Comparison of ENCODE assay signal across 10 mouse cellular contexts in the genomic region with DNA sequence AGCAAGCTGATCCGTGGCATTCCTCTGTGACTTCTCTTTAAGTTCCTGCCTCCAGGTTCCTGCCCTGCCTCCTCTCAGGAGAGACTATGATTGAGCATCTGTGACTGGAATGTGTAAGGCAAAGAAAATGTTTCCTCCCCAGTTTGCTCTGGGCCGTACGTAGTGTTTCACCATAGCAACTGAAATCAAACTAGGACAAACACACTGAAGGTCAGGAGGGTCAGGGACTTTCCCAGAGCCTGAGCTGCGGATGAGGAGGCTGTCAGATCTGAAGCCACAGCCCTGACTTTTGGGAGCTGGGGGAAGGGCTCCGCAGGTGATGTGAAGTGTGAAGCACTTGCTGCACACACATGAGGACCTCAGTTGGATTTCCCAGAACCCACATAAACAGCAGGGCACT. TPM values are rescaled to one million over a fixed set of nuclear protein-coding genes. Genes with fewer than 3 reads are reported as not detected.
DNase-seq lines count a peak whose midpoint lies in the region; ATAC-seq and TF ChIP-seq lines count a peak whose summit lies in the region.
"Had no signal": no experiment of that assay in that cellular context is flagged by ENCODE, and none has a peak within 500 bp of the region (broad histone marks: within the 10 kb centered on the region; RNA-seq: fewer than 3 reads in every experiment).

No protein-coding gene starts in this region.

- no peak for TF ChIP-seq POLR2A in CH12.LX (IDR thresholded peaks at IDR 0.05; ENCODE audit: low read depth, low read length)

- no peaks in the 10 kb centered on the region for H3K79me2 ChIP-seq in CH12.LX (replicated peaks; ENCODE audit: control insufficient read depth, extremely low read depth, insufficient read depth, poor library complexity, severe bottlenecking)

- H3K9ac ChIP-seq in heart, embryonic 12.5 days = no peak overlapping the region
- no peak overlapping the region for H3K9ac ChIP-seq in CH12.LX (ENCODE audit: insufficient read depth, low read depth)
- no peak overlapping the region for H3K9ac ChIP-seq in lung, postnatal 0 days (replicated peaks; ENCODE audit: low read depth)

- WGBS in heart, embryonic 12.5 days = 18% methylated on average over 5 of the region's 5 CpGs
- WGBS in lung, postnatal 0 days = 19% methylated on average over 5 of the region's 5 CpGs
- 43% methylated on average over 5 of the region's 5 CpGs for WGBS in forebrain, embryonic 10.5 days

- H3K9me3 ChIP-seq in heart, embryonic 12.5 days (replicated peaks) = no peaks in the 10 kb centered on the region
- H3K9me3 ChIP-seq in CH12.LX (replicated peaks; ENCODE audit: low read length) = no peaks in the 10 kb centered on the region
- no peaks in the 10 kb centered on the region for H3K9me3 ChIP-seq in lung, postnatal 0 days (ENCODE audit: low read length)
- no peaks in the 10 kb centered on the region for H3K9me3 ChIP-seq in forebrain, embryonic 10.5 days
- H3K9me3 ChIP-seq: megakaryocyte, embryonic 14.5 days had no signal

- TF ChIP-seq CTCF in CH12.LX (conservative IDR thresholded peaks at IDR 0.05 in 1 of 2, IDR thresholded peaks at IDR 0.05 in 1 of 2; ENCODE audit: low read depth in 2 of 2, low read length in 2 of 2) = no peak
- TF ChIP-seq CTCF in lung, postnatal 0 days (IDR thresholded peaks at IDR 0.05) = no peak

- peak; percentile 49 to 78 for DNase-seq in heart, adult 18-20 months
- DNase-seq in CH12.LX (ENCODE audit: extremely low read depth) = peak; percentile 92
- peak; percentile 64 for DNase-seq in embryo, embryonic 9.5 days (ENCODE audit: extremely low spot score)
- DNase-seq in lung, postnatal 0 days (ENCODE audit: low spot score) = peak; percentile 88
- DNase-seq in forebrain, embryonic 10.5 days (ENCODE audit: extremely low spot score, low spot score) = no peak
- DNase-seq in frontal cortex, postnatal 25 days (ENCODE audit: low spot score in 2 of 2) = no peak
- DNase-seq in gastrocnemius, postnatal 36 days = no peak

- dilution Hi-C loops in CH12.LX (cut with MboI; ENCODE audit: extremely low pct_ligation_motif_present, extremely low pct_unique_long_range_greater_than_20kb, low sequenced_read_pairs) = no loop called here

- no peaks in the 10 kb centered on the region for H3K36me3 ChIP-seq in heart, embryonic 12.5 days
- H3K36me3 ChIP-seq in CH12.LX (replicated peaks in 1 of 2; ENCODE audit: control insufficient read depth in 1 of 2, insufficient read depth in 1 of 2, low read length in 1 of 2) = peaks cover 0 to 1% of the 10 kb centered on the region in 2 experiments
- 0 out of 2 replicates have a peak, but pooled peaks cover under 1% of the 10 kb centered on the region for H3K36me3 ChIP-seq in lung, postnatal 0 days (ENCODE audit: insufficient read depth, low read length)
- H3K36me3 ChIP-seq in forebrain, embryonic 10.5 days (replicated peaks) = no peaks in the 10 kb centered on the region

- intact Hi-C loops in gastrocnemius, postnatal 36 days (cut with DNase I) = loop anchor here (10.0 kb wide), 1 partner anchor 1486 kb away; no protein-coding TSS in a partner anchor

- TF ChIP-seq RAD21 in CH12.LX (IDR thresholded peaks at IDR 0.05; ENCODE audit: low read depth, low read length) = no peak; the same call in 1 of the 2 replicates

- H3K4me3 ChIP-seq in heart, embryonic 12.5 days = no peak overlapping the region
- H3K4me3 ChIP-seq in CH12.LX (replicated peaks in 1 of 3; ENCODE audit: low read depth in 2 of 3, low read length in 2 of 3, poor library complexity in 1 of 3) = no peak overlapping the region
- no peak overlapping the region for H3K4me3 ChIP-seq in lung, postnatal 0 days (ENCODE audit: low read depth, low read length)
- H3K4me3 ChIP-seq in forebrain, embryonic 10.5 days = no peak overlapping the region
- H3K4me3 ChIP-seq: layer of hippocampus, adult 2 months; megakaryocyte, embryonic 14.5 days had no signal

- in situ Hi-C loops in CH12.LX (cut with MboI; ENCODE audit: low pct_ligation_motif_present, low pct_unique_long_range_greater_than_20kb, low sequenced_read_pairs) = no loop called here

- TF ChIP-seq EP300 in CH12.LX (IDR thresholded peaks at IDR 0.05; ENCODE audit: low read length) = peak; percentile 88
- peak; percentile 84 for TF ChIP-seq EP300 in lung, postnatal 0 days (IDR thresholded peaks at IDR 0.05)

- no peak overlapping the region for H3K27ac ChIP-seq in heart, embryonic 12.5 days (ENCODE audit: poor library complexity, severe bottlenecking)
- peak overlapping the region; percentile 41 for H3K27ac ChIP-seq in CH12.LX (ENCODE audit: insufficient read depth, low read depth)
- H3K27ac ChIP-seq in lung, postnatal 0 days (ENCODE audit: low read length) = no peak overlapping the region
- H3K27ac ChIP-seq in forebrain, embryonic 10.5 days = no peak overlapping the region
- H3K27ac ChIP-seq: layer of hippocampus, adult 2 months had no signal

- ATAC-seq in heart, embryonic 12.5 days (ENCODE audit: insufficient number of reproducible peaks, low FRiP score) = no peak
- peak; percentile 71 for ATAC-seq in lung, postnatal 0 days

- H3K4me2 ChIP-seq in heart, embryonic 12.5 days = no peak overlapping the region
- peak overlapping the region; percentile 49; the same call in 1 of the 2 replicates for H3K4me2 ChIP-seq in CH12.LX (ENCODE audit: insufficient read depth, low read depth, poor library complexity, severe bottlenecking)
- H3K4me2 ChIP-seq in lung, postnatal 0 days (replicated peaks; ENCODE audit: low read depth, low read length) = no peak overlapping the region

- H3K27me3 ChIP-seq in heart, embryonic 12.5 days (replicated peaks) = no peaks in the 10 kb centered on the region
- peaks cover 1% of the 10 kb centered on the region for H3K27me3 ChIP-seq in CH12.LX (replicated peaks)
- no peaks in the 10 kb centered on the region for H3K27me3 ChIP-seq in lung, postnatal 0 days (replicated peaks; ENCODE audit: insufficient read depth, low read length)
- peaks cover 16% of the 10 kb centered on the region for H3K27me3 ChIP-seq in forebrain, embryonic 10.5 days (ENCODE audit: poor library complexity, severe bottlenecking)

- peaks cover 48% of the 10 kb centered on the region for H3K4me1 ChIP-seq in heart, embryonic 12.5 days (replicated peaks)
- H3K4me1 ChIP-seq in CH12.LX (ENCODE audit: control insufficient read depth in 1 of 2, insufficient read depth in 2 of 2) = peaks cover 25 to 55% of the 10 kb centered on the region in 2 experiments
- peaks cover 3% of the 10 kb centered on the region; the same call in 1 of the 2 replicates for H3K4me1 ChIP-seq in lung, postnatal 0 days (ENCODE audit: insufficient read depth, low read depth, low read length)
- peaks cover 54% of the 10 kb centered on the region for H3K4me1 ChIP-seq in forebrain, embryonic 10.5 days

TF ChIP-seq in CH12.LX, 34 proteins besides CTCF, POLR2A, EP300 and RAD21 (continues in another document):
- TF ChIP-seq PAX5 (IDR thresholded peaks at IDR 0.05; ENCODE audit: low read length) (no peak), ETS1 (conservative IDR thresholded peaks at IDR 0.05; ENCODE audit: low read depth, low read length) (peak; percentile 87), E2F4 (IDR thresholded peaks at IDR 0.05; ENCODE audit: insufficient replicate concordance, low read depth, low read length) (no peak), CHD2 (IDR thresholded peaks at IDR 0.05; ENCODE audit: low read length) (peak; percentile 83), ZKSCAN1 (IDR thresholded peaks at IDR 0.05; ENCODE audit: borderline replicate concordance, low read depth, low read length) (no peak), TCF12 (IDR thresholded peaks at IDR 0.05; ENCODE audit: low read depth, low read length) (peak; percentile 95), JUND (conservative IDR thresholded peaks at IDR 0.05; ENCODE audit: low read depth, low read length) (no peak), KAT2A (IDR thresholded peaks at IDR 0.05; ENCODE audit: insufficient replicate concordance, low read length) (no peak), MAZ (IDR thresholded peaks at IDR 0.05; ENCODE audit: low read depth, low read length) (no peak), UBTF (IDR thresholded peaks at IDR 0.05; ENCODE audit: low read depth, low read length) (no peak), BHLHE40 (IDR thresholded peaks at IDR 0.05; ENCODE audit: low read depth, low read length) (peak; percentile 98), TBP (conservative IDR thresholded peaks at IDR 0.05; ENCODE audit: low read depth, low read length) (no peak), RCOR1 (conservative IDR thresholded peaks at IDR 0.05; ENCODE audit: low read depth, low read length) (no peak), ZMIZ1 (IDR thresholded peaks at IDR 0.05; ENCODE audit: low read depth, low read length) (no peak), MYC (IDR thresholded peaks at IDR 0.05; ENCODE audit: low read depth, low read length) (no peak)

RNA-seq across cellular contexts. Expression of gene Fam110a, which starts 20.7 kb away (rescaled TPM):
- 1 to 10 TPM; 3.4 to 3.7 TPM for total RNA-seq in heart, adult 18-20 months (2021)
- 10.3 and 10.9 TPM in 2 replicates for polyA plus RNA-seq in heart, embryonic 12.5 days (2016; fragmentation: Nextera tagmentation; extraction: Ambion mirVana)
- total RNA-seq in CH12.LX (2012; rRNA removed) = 8.9 and 9.8 TPM in 2 replicates
- total RNA-seq in CH12.LX (2014; rRNA removed) = 3.0 and 3.7 TPM in 2 replicates
- 5.2 and 6.3 TPM in 2 replicates for polyA plus RNA-seq in CH12.LX (2012; ENCODE audit: insufficient read length, low read depth)
- 34.8 and 36.3 TPM in 2 replicates for polyA plus RNA-seq in lung, postnatal 0 days (2015; fragmentation: Nextera tagmentation; extraction: Ambion mirVana)
- polyA plus RNA-seq in forebrain, embryonic 10.5 days (2016; fragmentation: Nextera tagmentation; extraction: Ambion mirVana) = 60.3 and 70.4 TPM in 2 replicates
- 1 to 10 TPM; 2.5 to 2.6 TPM for total RNA-seq in gastrocnemius, postnatal 36 days (2021)

RNA-seq across cellular contexts. Expression of gene Slc52a3, which starts 37.0 kb away (rescaled TPM):
- 1 to 10 TPM; 1.6 to 2.9 TPM for total RNA-seq in heart, adult 18-20 months (2021)
- 0.34 and 0.45 TPM in 2 replicates for polyA plus RNA-seq in heart, embryonic 12.5 days (2016; fragmentation: Nextera tagmentation; extraction: Ambion mirVana)
- total RNA-seq in CH12.LX (2012; rRNA removed) = 0.17 and 0.55 TPM in 2 replicates
- 0.23 TPM in 1 of 2 replicates, not detected in the other for total RNA-seq in CH12.LX (2014; rRNA removed)
- polyA plus RNA-seq in CH12.LX (2012; ENCODE audit: insufficient read length, low read depth) = 0.12 and 0.17 TPM in 2 replicates
- 26.0 and 26.7 TPM in 2 replicates for polyA plus RNA-seq in lung, postnatal 0 days (2015; fragmentation: Nextera tagmentation; extraction: Ambion mirVana)
- polyA plus RNA-seq in forebrain, embryonic 10.5 days (2016; fragmentation: Nextera tagmentation; extraction: Ambion mirVana) = 0.69 and 0.79 TPM in 2 replicates
- total RNA-seq in gastrocnemius, postnatal 36 days (2021) = under 1 TPM; 0.36 to 0.91 TPM

RNA-seq across cellular contexts. Expression of gene Angpt4, which starts 48.3 kb away (rescaled TPM):
- total RNA-seq in heart, adult 18-20 months (2021) = under 1 TPM; 0.28 to 0.35 TPM
- polyA plus RNA-seq in heart, embryonic 12.5 days (2016; fragmentation: Nextera tagmentation; extraction: Ambion mirVana) = 0.13 and 0.20 TPM in 2 replicates
- total RNA-seq in CH12.LX (2012; rRNA removed) (0.04 TPM in 1 of 2 replicates, not detected in the other), CH12.LX (2014; rRNA removed) (not detected in 2 replicates)
- not detected in 2 replicates for polyA plus RNA-seq in CH12.LX (2012; ENCODE audit: insufficient read length, low read depth)
- 0.11 and 0.13 TPM in 2 replicates for polyA plus RNA-seq in lung, postnatal 0 days (2015; fragmentation: Nextera tagmentation; extraction: Ambion mirVana)
- polyA plus RNA-seq in forebrain, embryonic 10.5 days (2016; fragmentation: Nextera tagmentation; extraction: Ambion mirVana) = 0.06 and 0.17 TPM in 2 replicates
- under 1 TPM; 0.10 to 0.15 TPM for total RNA-seq in gastrocnemius, postnatal 36 days (2021)

Comparison
In these comparisons a context has a peak if more than half of its experiments do, and no peak if none do; other contexts are left out.
1. DNase-seq: peak in heart, adult 18-20 months (2 of 2), CH12.LX (single experiment), embryo, embryonic 9.5 days (single experiment) and lung, postnatal 0 days (single experiment); none in forebrain, embryonic 10.5 days (single experiment), frontal cortex, postnatal 25 days (0 of 2) and gastrocnemius, postnatal 36 days (0 of 2).
2. RNA of gene Slc52a3, which starts 37.0 kb away (polyA plus RNA-seq): 26.0 to 26.7 TPM in lung, postnatal 0 days; 0.69 to 0.79 TPM in forebrain, embryonic 10.5 days, 0.34 to 0.45 TPM in heart, embryonic 12.5 days and 0.12 to 0.17 TPM in CH12.LX; every median in the first group is over 10 times any median in the second.